Mouse (Mus musculus) midbrain, postnatal 0 days (tissue): ENCODE measurements around the gene Cnp. TPM values are rescaled to one million over a fixed set of nuclear protein-coding genes. Genes with fewer than 3 reads are reported as not detected.
"Not testable (repeated sequence)": the region's sequence is repeated elsewhere in the genome, so short reads cannot be mapped to it uniquely, and the experiment has no call there.

Experiments used
- ATAC-seq: fragments of 200-750 bp; cut with Nextera tagmentation; 2 replicates; pipeline ENCODE4 v1.8.0; 2017; ENCODE audit warnings: moderate number of reproducible peaks, mild to moderate bottlenecking, moderate TSS enrichment, moderate library complexity; ENCODE audit not compliant: low FRiP score
- DNase-seq: peaks from one replicate; pipeline ENCODE4 v3.0.0-alpha.2; 2015; ENCODE audit warnings: low spot score
- H3K27ac ChIP-seq: fragments of 300-500 bp; sonication (generic); 2 replicates; pipeline ENCODE4 v1.5.1; 2014; ENCODE audit warnings: low read depth, mild to moderate bottlenecking, low read length, mixed read lengths
- H3K27me3 ChIP-seq: fragments of 300-500 bp; sonication (generic); 2 replicates; pipeline ENCODE4 v1.6.1; 2014; ENCODE audit warnings: low read length, control low read depth, mixed read lengths; ENCODE audit not compliant: insufficient read depth
- H3K36me3 ChIP-seq: fragments of 300-500 bp; sonication (generic); 2 replicates; pipeline ENCODE4 v1.6.1; 2014; ENCODE audit warnings: low read length, control low read depth, mixed read lengths; ENCODE audit not compliant: insufficient read depth
- H3K4me1 ChIP-seq: fragments of 300-500 bp; sonication (generic); 2 replicates; pipeline ENCODE4 v1.6.1; 2014; ENCODE audit warnings: mild to moderate bottlenecking, control low read depth, antibody characterized with exemption, low read length, mixed read lengths; ENCODE audit not compliant: insufficient read depth
- H3K4me2 ChIP-seq: fragments of 300-500 bp; sonication (generic); 2 replicates; pipeline ENCODE4 v1.6.1; 2014; ENCODE audit warnings: low read depth, mild to moderate bottlenecking, low read length, mixed read lengths; ENCODE audit not compliant: poor library complexity, severe bottlenecking
- H3K4me3 ChIP-seq: fragments of 300-500 bp; sonication (generic); 2 replicates; pipeline ENCODE4 v1.5.1; 2014; ENCODE audit warnings: low read depth, mild to moderate bottlenecking, low read length, moderate library complexity
- H3K9ac ChIP-seq: fragments of 300-500 bp; sonication (generic); replicated peaks from 2 replicates; pipeline ENCODE4 v1.6.1; 2014; ENCODE audit warnings: mild to moderate bottlenecking, low read length, moderate library complexity, mixed read lengths; ENCODE audit not compliant: poor library complexity, severe bottlenecking
- H3K9me3 ChIP-seq: fragments of 300-500 bp; sonication (generic); 2 replicates; pipeline ENCODE4 v1.6.1; 2016; ENCODE audit warnings: low read length, control low read depth
- CTCF ChIP-seq: IDR thresholded peaks from 2 replicates; pipeline ENCODE4 v1.5.1; 2016; ENCODE audit warnings: antibody characterized with exemption, mild to moderate bottlenecking
- WGBS: fragments of 180-500 bp; shearing (Covaris S2); extraction: QIAGEN DNeasy Blood & Tissue Kit; methylation state at CpG from one replicate; pipeline ENCODE4 v1.1.7; 2014; 5-methylcytosine and 5-hydroxymethylcytosine counted together
- polyA plus RNA-seq: library from polyadenylated mRNA; unstranded; fragments of >200 nt; fragmentation: Nextera tagmentation; extraction: Ambion mirVana; gene quantifications from 2 replicates; pipeline ENCODE4 v1.2.1, GENCODE M21; 2015
- total RNA-seq: library from RNA; depleted of rRNA; stranded (reverse); fragments of >200 nt; gene quantifications from 2 replicates; pipeline ENCODE4 v1.2.3, GENCODE M21; 2014

The Cnp gene
- total and polyA plus RNA-seq, 2 experiments from 2014 or later = 65.3 to 68.8 TPM

DNA sequence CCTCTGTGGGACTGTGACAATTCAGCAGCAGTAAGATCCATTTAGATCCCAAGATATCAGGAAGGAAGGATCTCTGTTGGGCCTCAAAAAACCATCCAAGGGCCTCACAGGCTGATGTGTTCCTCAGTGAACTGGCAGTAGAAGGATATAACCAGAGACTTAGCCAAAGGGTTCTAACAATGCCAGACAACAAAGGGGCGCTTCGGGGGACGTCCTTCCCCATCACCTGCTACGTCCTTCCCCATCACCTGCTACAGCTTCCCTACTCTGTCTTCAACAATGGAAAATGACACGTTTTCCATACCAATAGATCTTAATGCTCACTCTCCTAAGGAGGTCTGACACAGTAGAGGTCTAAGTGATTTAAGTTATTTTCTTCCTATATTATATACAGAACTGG lies 41.6 kb downstream of the Cnp start:
- H3K27ac ChIP-seq = no peak overlapping the region
- no peaks in the 10 kb centered on the region for H3K9me3 ChIP-seq
- TF ChIP-seq CTCF = no peak
- DNase-seq = no peak
- H3K4me2 ChIP-seq = no peak overlapping the region
- no peak overlapping the region for H3K9ac ChIP-seq
- peaks cover 4% of the 10 kb centered on the region for H3K4me1 ChIP-seq
- no peak for ATAC-seq
- H3K27me3 ChIP-seq = no peaks in the 10 kb centered on the region
- H3K36me3 ChIP-seq = no peaks in the 10 kb centered on the region
- WGBS = 83% methylated on average over 5 of the region's 5 CpGs
- H3K4me3 ChIP-seq = no peak overlapping the region

DNA sequence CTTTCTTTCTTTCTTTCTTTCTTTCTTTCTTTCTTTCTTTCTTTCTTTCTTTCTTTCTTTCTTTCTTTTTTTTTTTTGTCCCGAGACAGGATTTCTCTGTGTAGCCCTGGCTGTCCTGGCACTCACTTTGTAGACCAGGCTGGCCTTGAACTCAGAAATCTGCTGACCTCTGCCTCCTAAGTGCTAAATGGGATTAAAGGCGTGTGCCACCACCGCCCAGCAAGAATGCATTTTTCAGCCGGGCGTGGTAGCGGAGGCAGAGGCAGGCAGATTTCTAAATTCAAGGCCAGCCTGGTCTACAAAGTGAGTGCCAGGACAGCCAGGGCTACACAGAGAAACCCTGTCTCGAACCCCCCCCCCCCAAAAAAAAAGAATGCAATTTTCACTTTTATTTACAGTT lies 42.1 kb downstream of the Cnp start:
- ATAC-seq, H3K36me3 ChIP-seq, H3K4me1 ChIP-seq, H3K9me3 ChIP-seq, H3K9ac ChIP-seq, H3K27me3 ChIP-seq, H3K4me3 ChIP-seq, DNase-seq, H3K27ac ChIP-seq, H3K4me2 ChIP-seq: not testable (repeated sequence)
- WGBS = 92% methylated on average over 7 of the region's 7 CpGs

DNA sequence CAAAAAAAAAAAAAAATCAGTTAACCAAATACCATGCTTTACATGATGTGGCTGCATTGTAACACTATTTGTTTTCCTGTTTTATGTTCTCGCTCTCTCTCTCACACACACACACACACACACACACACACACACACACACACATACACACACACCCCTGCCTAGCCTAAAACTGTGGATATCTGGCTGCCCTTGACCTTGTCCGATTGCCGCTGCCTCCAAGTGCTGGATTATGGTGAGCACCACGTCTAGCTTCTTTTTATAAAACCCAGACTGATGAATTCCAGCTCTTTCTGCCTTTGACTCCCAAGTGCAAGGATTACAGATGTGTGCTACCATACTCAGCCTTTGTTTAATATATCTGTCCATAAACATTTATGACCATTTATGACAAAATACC lies 42.8 kb downstream of the Cnp start:
- H3K4me2 ChIP-seq = no peak overlapping the region
- no peak overlapping the region for H3K4me3 ChIP-seq
- ATAC-seq = no peak
- peaks cover 4% of the 10 kb centered on the region for H3K4me1 ChIP-seq
- H3K9ac ChIP-seq = no peak overlapping the region
- no peak for DNase-seq
- H3K9me3 ChIP-seq = no peaks in the 10 kb centered on the region
- H3K36me3 ChIP-seq = no peaks in the 10 kb centered on the region
- no peak for TF ChIP-seq CTCF
- H3K27ac ChIP-seq = no peak overlapping the region
- 89% methylated on average over 4 of the region's 4 CpGs for WGBS
- H3K27me3 ChIP-seq = no peaks in the 10 kb centered on the region

GRCm38 (mm10) chr11:100618761-100619484 lies 44.2 kb downstream of the Cnp start, which contains the start of gene Nkiras2:
Nkiras2 (plus strand) TSS chr11:100619244.
- peak within 1 kb of the TSS; percentile 83 for H3K4me2 ChIP-seq
- H3K4me3 ChIP-seq = peak within 1 kb of the TSS; percentile 94
- H3K9ac ChIP-seq = peak within 1 kb of the TSS; percentile 93
- no peaks in the 10 kb centered on the region for H3K9me3 ChIP-seq
- no peaks in the 10 kb centered on the region for H3K36me3 ChIP-seq
- no peak for TF ChIP-seq CTCF
- peaks cover 4% of the 10 kb centered on the region for H3K4me1 ChIP-seq
- WGBS = under 1% methylated on average over 36 of the region's 36 CpGs
- peak; percentile 75 for DNase-seq
- peak; percentile 55 for ATAC-seq
- no peaks in the 10 kb centered on the region for H3K27me3 ChIP-seq
- peak within 1 kb of the TSS; percentile 95 for H3K27ac ChIP-seq

GRCm38 (mm10) chr11:100619485-100619975 lies 44.8 kb downstream of the Cnp start:
- 0% methylated on average over 40 of the region's 40 CpGs for WGBS
- Histone ChIP-seq H3K9ac (peak overlapping the region; percentile 93), H3K9me3 (no peaks in the 10 kb centered on the region), H3K27ac (peak overlapping the region; percentile 95), H3K4me2 (peak overlapping the region; percentile 83), H3K4me3 (peak overlapping the region; percentile 94), H3K27me3 (no peaks in the 10 kb centered on the region), H3K4me1 (peaks cover 4% of the 10 kb centered on the region), H3K36me3 (no peaks in the 10 kb centered on the region)
- peak; percentile 96 for ATAC-seq
- peak; percentile 78 for TF ChIP-seq CTCF
- DNase-seq = peak; percentile 99

GRCm38 (mm10) chr11:100619982-100620381 lies 45.3 kb downstream of the Cnp start, which contains the start of gene Dnajc7:
Dnajc7 (minus strand) TSS chr11:100620168.
- H3K36me3 ChIP-seq = peaks cover 2% of the 10 kb centered on the region; the same call in 1 of the 2 replicates
- no peaks in the 10 kb centered on the region for H3K9me3 ChIP-seq
- no peak for TF ChIP-seq CTCF
- peak; percentile 44 for ATAC-seq
- H3K27ac ChIP-seq = peak within 1 kb of the TSS; percentile 95
- peak; percentile 76 for DNase-seq
- WGBS = 2% methylated on average over 11 of the region's 11 CpGs
- H3K4me2 ChIP-seq = peak within 1 kb of the TSS; percentile 83
- peaks cover 4% of the 10 kb centered on the region for H3K4me1 ChIP-seq
- peak within 1 kb of the TSS; percentile 94 for H3K4me3 ChIP-seq
- H3K27me3 ChIP-seq = no peaks in the 10 kb centered on the region
- H3K9ac ChIP-seq = peak within 1 kb of the TSS; percentile 93
